Mouse (Mus musculus) hindbrain, embryonic 13.5 days (tissue): ENCODE data around the gene Agmo. TPM values are rescaled to one million over a fixed set of nuclear protein-coding genes. Genes with fewer than 3 reads are reported as not detected.

Experiments used
- ATAC-seq: fragments of 200-750 bp; cut with Nextera tagmentation; 2 replicates; pipeline ENCODE4 v1.8.0; 2017; ENCODE audit warnings: moderate TSS enrichment; ENCODE audit not compliant: low FRiP score
- H3K27ac ChIP-seq: fragments of 300-500 bp; sonication (generic); 2 replicates; pipeline ENCODE4 v1.5.1; 2015; ENCODE audit warnings: inconsistent platforms, mild to moderate bottlenecking, moderate library complexity
- H3K27me3 ChIP-seq: fragments of 300-500 bp; sonication (generic); 2 replicates; pipeline ENCODE4 v1.6.1; 2015; ENCODE audit warnings: mild to moderate bottlenecking, inconsistent platforms
- H3K36me3 ChIP-seq: fragments of 300-500 bp; sonication (generic); 2 replicates; pipeline ENCODE4 v1.6.1; 2015; ENCODE audit warnings: mild to moderate bottlenecking, inconsistent platforms
- H3K4me1 ChIP-seq: fragments of 300-500 bp; sonication (generic); replicated peaks from 2 replicates; pipeline ENCODE4 v1.6.1; 2015; ENCODE audit warnings: inconsistent platforms
- H3K4me2 ChIP-seq: fragments of 300-500 bp; sonication (generic); 2 replicates; pipeline ENCODE4 v1.6.1; 2015; ENCODE audit warnings: inconsistent platforms, mild to moderate bottlenecking, moderate library complexity
- H3K4me3 ChIP-seq: fragments of 300-500 bp; sonication (generic); 2 replicates; pipeline ENCODE4 v1.5.1; 2015; ENCODE audit warnings: mild to moderate bottlenecking, inconsistent platforms
- H3K9ac ChIP-seq: fragments of 300-500 bp; sonication (generic); 2 replicates; pipeline ENCODE4 v1.6.1; 2015; ENCODE audit warnings: mild to moderate bottlenecking, inconsistent platforms
- H3K9me3 ChIP-seq: fragments of 300-500 bp; sonication (generic); 2 replicates; pipeline ENCODE4 v1.6.1; 2016; ENCODE audit warnings: inconsistent platforms
- WGBS: fragments of 180-500 bp; shearing (Covaris S2); methylation state at CpG from one replicate; pipeline ENCODE4 v1.1.7; 2015; 5-methylcytosine and 5-hydroxymethylcytosine counted together
- polyA plus RNA-seq: library from polyadenylated mRNA; unstranded; fragments of >200 nt; fragmentation: Nextera tagmentation; extraction: Ambion mirVana; gene quantifications from 2 replicates; pipeline ENCODE4 v1.2.1, GENCODE M21; 2015

The Agmo gene
- polyA plus RNA-seq, 1 experiment from 2014 or later: 0.90 TPM

DNA sequence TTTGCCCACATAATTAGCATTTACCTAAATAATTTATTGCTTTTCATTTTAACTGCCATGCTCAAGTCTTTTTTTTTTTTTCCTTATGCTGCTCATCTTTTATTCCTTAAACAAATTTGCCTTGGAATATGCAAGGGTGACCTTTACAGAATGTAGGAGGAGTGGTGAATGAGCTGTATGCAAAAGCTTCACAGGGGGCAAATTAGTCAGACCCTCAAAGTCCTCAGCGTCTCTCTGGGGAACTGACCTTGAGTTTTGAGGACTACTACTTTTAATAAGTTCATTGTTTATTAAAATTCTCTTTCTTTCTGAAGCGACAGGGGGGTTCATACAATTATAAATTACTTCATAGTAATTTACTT, 33.2 kb downstream of the Agmo start:
- no peaks in the 10 kb centered on the region for H3K4me1 ChIP-seq
- H3K36me3 ChIP-seq: no peaks in the 10 kb centered on the region
- H3K27ac ChIP-seq: no peak overlapping the region
- no peaks in the 10 kb centered on the region for H3K27me3 ChIP-seq
- H3K9ac ChIP-seq: no peak overlapping the region
- no peak overlapping the region for H3K4me3 ChIP-seq
- H3K4me2 ChIP-seq: no peak overlapping the region
- no peaks in the 10 kb centered on the region for H3K9me3 ChIP-seq
- ATAC-seq: no peak
- 49% methylated on average over 2 of the region's 2 CpGs for WGBS

DNA sequence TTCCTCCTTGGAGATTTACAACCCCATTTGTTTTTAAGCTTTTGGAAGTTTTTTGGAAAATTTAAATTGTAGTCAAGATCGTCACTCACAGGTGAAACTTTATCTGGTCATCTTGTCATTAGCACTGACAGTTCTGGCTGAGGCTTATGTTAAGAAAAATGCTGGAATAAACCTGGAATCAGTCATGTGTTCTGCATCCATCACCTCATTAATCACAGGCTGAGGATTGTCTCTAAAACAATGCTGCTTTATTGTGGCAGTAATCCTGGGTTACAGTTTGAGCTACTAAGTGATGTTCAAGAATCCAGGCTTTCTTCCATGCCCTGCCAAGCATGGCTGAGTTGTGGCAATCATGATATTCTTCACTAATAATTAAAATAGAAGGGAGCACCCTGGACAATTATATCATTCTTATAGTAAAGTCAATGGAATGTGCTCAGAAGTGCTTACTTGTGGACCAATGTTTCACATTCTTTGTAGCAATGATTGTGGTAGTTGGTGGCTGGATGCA, 65.6 kb downstream of the Agmo start:
- Histone ChIP-seq H3K27ac (no peak overlapping the region), H3K27me3 (no peaks in the 10 kb centered on the region), H3K9ac (no peak overlapping the region), H3K36me3 (no peaks in the 10 kb centered on the region), H3K9me3 (no peaks in the 10 kb centered on the region), H3K4me1 (no peaks in the 10 kb centered on the region), H3K4me3 (no peak overlapping the region), H3K4me2 (no peak overlapping the region)
- 82% methylated on average over 1 of the region's 1 CpGs for WGBS
- no peak for ATAC-seq

DNA sequence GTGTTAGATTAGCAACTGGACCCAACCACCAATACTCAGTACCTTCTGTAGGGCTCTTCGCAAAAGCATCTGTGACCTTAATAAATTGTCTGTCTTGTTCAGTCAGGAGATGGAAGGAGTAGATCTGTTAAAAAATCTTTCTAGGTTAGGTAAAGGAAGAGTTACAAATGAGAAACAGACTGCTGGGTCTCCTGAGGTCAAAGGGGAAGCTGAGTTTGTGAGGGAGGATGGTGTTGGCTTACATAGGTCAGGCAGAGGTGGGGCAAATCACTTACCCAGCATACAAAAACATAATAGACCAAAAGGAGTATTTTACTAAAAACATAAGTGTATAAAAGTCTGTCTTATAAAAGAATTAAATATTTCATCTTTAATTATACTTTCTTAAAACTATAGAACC, 69.3 kb downstream of the Agmo start:
- Histone ChIP-seq H3K9me3 (no peaks in the 10 kb centered on the region), H3K9ac (no peak overlapping the region), H3K4me1 (no peaks in the 10 kb centered on the region), H3K4me3 (no peak overlapping the region), H3K27me3 (no peaks in the 10 kb centered on the region), H3K27ac (no peak overlapping the region), H3K36me3 (no peaks in the 10 kb centered on the region), H3K4me2 (no peak overlapping the region)
- 74% methylated on average over 1 of the region's 1 CpGs for WGBS
- no peak for ATAC-seq

DNA sequence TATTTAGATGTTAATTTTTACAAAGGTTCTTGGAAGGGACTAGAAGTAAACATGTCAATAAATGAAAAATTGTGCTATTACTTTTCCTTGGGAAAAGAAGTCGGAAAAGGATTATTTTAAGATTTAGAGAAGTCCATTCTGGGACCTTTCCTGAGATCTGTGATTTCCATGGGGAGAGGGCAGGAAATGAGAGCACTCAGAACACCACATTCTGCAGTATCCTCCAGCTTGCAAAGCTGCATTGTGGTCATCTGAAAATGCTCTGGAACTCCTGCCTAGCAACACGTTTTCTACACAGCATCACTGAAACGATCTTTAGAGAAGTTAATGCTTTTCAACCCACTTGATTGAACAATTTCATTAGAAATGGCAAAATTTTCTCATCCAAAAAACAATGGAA, 81.4 kb downstream of the Agmo start:
- Histone ChIP-seq H3K4me2 (no peak overlapping the region), H3K27ac (no peak overlapping the region), H3K4me1 (no peaks in the 10 kb centered on the region), H3K27me3 (no peaks in the 10 kb centered on the region), H3K9me3 (no peaks in the 10 kb centered on the region), H3K36me3 (no peaks in the 10 kb centered on the region), H3K9ac (no peak overlapping the region), H3K4me3 (no peak overlapping the region)
- ATAC-seq: no peak
- 66% methylated on average over 3 of the region's 3 CpGs for WGBS

DNA sequence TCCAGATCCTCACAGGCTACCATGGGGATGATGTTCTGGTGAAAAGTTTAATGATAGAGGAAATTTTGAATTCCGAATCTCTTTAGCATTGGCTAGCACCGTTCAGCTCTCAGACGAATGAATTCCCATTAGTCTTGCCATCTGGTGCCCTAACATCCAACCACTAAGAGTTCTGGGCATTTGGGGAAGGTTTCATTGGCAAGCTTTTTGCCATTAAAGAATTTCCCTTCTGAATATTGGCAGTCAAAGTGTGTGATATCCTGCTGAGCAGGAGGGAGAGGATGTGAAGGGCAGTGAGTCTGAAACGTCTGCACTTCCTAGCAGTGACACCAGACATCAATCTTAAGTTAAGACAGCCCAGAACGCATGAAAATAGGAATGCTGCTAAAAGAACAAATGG, 93.5 kb downstream of the Agmo start:
- no peak overlapping the region for H3K9ac ChIP-seq
- 44% methylated on average over 5 of the region's 5 CpGs for WGBS
- no peaks in the 10 kb centered on the region for H3K36me3 ChIP-seq

DNA sequence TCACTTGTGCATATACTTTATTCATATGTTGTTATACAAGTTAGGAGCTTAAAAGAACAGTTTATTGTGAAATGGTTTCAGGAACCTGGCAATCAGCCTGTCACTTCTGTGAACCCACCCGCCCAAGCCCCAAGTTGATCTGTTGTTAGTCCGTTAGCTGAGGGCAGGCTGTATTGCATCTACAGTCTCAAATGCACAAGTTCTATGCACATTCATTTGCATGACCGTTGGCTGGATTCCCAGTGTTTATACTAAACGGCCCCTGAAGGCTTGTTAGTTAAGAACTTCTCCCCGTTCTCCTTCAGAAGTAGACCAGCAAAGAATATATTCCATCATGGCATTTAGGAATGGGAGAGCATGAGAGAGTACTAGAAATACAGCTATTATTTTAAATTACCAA, 102.8 kb downstream of the Agmo start:
- no peak for ATAC-seq

More for the DNA sequence above, 93.5 kb downstream of the Agmo start:
- Histone ChIP-seq H3K4me3 (no peak overlapping the region), H3K9me3 (no peaks in the 10 kb centered on the region), H3K4me2 (no peak overlapping the region), H3K27ac (no peak overlapping the region), H3K27me3 (no peaks in the 10 kb centered on the region), H3K4me1 (no peaks in the 10 kb centered on the region)
- ATAC-seq: no peak

DNA sequence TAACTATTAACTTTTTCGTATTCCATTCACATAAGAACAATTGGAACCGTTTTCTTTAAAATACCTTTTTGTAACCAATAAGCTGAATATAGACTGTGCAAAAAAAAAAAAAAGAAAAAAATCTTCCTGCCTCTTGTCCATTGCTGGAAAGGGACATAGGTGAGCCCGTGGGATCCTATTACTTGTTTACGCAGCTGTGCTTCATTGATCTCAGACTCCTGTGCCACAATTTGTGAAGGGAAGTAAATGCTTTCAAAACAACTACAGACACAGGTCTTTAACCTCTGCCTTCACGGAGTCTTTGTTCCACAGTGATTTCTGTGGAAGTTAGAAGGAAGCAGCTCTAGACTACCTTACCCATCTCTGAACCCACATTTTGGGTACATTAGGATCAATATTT, 104.3 kb downstream of the Agmo start:
- H3K36me3 ChIP-seq: no peaks in the 10 kb centered on the region
- H3K27me3 ChIP-seq: no peaks in the 10 kb centered on the region
- H3K27ac ChIP-seq: no peak overlapping the region
- ATAC-seq: no peak
- 72% methylated on average over 5 of the region's 5 CpGs for WGBS
- no peak overlapping the region for H3K4me2 ChIP-seq
- H3K4me3 ChIP-seq: no peak overlapping the region
- H3K9ac ChIP-seq: no peak overlapping the region
- H3K4me1 ChIP-seq: no peaks in the 10 kb centered on the region
- H3K9me3 ChIP-seq: no peaks in the 10 kb centered on the region

More for the DNA sequence above, 102.8 kb downstream of the Agmo start:
- 75% methylated on average over 5 of the region's 5 CpGs for WGBS
- no peaks in the 10 kb centered on the region for H3K9me3 ChIP-seq
- H3K4me3 ChIP-seq: no peak overlapping the region
- H3K4me1 ChIP-seq: no peaks in the 10 kb centered on the region
- no peaks in the 10 kb centered on the region for H3K27me3 ChIP-seq
- no peak overlapping the region for H3K9ac ChIP-seq
- no peak overlapping the region for H3K4me2 ChIP-seq
- no peak overlapping the region for H3K27ac ChIP-seq
- no peaks in the 10 kb centered on the region for H3K36me3 ChIP-seq

DNA sequence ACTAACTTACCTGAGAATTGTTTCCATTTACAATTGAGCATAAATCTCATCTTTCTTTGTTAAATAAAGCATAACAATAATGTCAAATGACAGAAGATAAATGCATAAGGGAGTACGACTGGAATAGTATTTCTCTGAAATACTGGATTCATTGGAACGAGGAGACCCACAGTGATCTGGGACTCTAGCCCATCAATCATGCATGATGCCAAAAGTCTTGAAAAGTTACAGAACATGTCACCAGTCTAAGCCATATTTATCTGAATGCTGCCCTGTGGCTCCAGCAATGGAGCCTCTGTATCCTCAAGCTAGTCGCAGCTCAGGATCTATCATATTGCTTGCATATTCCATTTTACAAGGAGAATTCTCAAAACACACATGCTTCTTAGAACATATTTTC, 150.9 kb downstream of the Agmo start:
- Histone ChIP-seq H3K4me2 (no peak overlapping the region), H3K9ac (no peak overlapping the region), H3K27ac (no peak overlapping the region), H3K9me3 (no peaks in the 10 kb centered on the region), H3K4me3 (no peak overlapping the region), H3K27me3 (no peaks in the 10 kb centered on the region), H3K4me1 (no peaks in the 10 kb centered on the region; the same call in 1 of the 2 replicates), H3K36me3 (no peaks in the 10 kb centered on the region)
- ATAC-seq: no peak
- 78% methylated on average over 3 of the region's 3 CpGs for WGBS

DNA sequence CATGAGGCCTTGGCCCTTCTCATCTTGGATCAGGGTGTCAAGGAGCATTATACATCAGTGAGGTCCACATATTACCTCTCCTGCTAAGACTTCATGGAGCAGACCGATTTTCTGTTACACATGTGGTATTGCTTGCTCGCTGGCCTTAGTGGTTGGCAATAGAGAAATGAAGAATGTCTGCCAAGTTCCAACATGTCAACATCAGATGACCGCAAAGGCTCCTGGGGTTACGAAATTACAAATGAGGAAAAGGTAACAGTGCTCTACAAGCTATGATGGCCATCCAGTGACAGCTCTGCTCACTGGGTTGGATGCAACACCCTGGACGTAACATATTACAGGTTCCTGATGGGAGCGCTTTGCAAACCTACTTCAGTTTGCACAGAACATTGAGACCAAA, 161.1 kb downstream of the Agmo start:
- H3K27me3 ChIP-seq: no peaks in the 10 kb centered on the region

DNA sequence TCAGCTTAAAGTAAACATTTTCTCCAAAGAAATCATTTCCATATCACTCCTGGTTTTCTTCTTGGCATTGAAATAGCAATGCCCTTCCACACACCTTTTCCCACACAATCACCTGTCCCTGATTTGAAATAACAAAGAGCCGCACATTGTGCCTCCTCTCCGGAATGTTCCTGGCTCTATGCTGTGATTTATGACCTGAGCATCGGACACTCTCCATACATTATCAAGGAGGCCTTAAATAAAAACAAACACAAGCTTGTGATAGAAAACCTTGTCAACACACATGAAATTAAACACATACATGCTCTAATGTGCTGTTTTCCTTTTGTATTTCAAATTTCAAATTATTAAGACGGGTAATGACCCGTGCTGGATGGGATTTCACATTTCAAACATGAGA, 184.9 kb downstream of the Agmo start:
- no peak for ATAC-seq
- no peaks in the 10 kb centered on the region for H3K36me3 ChIP-seq
- no peaks in the 10 kb centered on the region for H3K9me3 ChIP-seq
- WGBS: 88% methylated on average over 5 of the region's 5 CpGs
- H3K27me3 ChIP-seq: no peaks in the 10 kb centered on the region
- H3K4me2 ChIP-seq: no peak overlapping the region
- H3K4me1 ChIP-seq: no peaks in the 10 kb centered on the region
- H3K9ac ChIP-seq: no peak overlapping the region
- no peak overlapping the region for H3K27ac ChIP-seq
- no peak overlapping the region for H3K4me3 ChIP-seq

More for the DNA sequence above, 161.1 kb downstream of the Agmo start:
- 94% methylated on average over 6 of the region's 6 CpGs for WGBS
- no peaks in the 10 kb centered on the region for H3K9me3 ChIP-seq
- H3K4me1 ChIP-seq: no peaks in the 10 kb centered on the region
- no peaks in the 10 kb centered on the region for H3K36me3 ChIP-seq
- no peak for ATAC-seq
- no peak overlapping the region for H3K9ac ChIP-seq
- no peak overlapping the region for H3K4me2 ChIP-seq
- no peak overlapping the region for H3K27ac ChIP-seq
- no peak overlapping the region for H3K4me3 ChIP-seq

DNA sequence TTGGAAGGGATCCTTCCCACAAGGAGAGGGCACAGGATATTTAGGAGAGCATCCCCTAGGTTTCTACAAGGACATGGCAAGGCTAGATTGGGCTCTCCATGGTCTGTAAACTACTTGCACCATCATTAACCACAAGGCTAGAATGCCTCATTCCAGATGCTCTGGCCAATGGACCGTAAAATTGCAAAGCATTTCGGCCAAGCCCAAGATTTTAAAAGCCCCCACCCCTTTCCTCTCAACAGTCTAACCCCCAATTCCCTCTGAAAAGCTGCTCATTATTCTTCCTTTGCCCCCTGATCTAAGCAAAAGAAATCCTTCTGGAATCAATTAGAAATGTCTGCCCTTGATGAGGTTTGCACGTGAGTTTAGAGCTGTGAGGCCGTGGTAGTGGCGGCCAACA, 185.3 kb downstream of the Agmo start:
- ATAC-seq: no peak
- Histone ChIP-seq H3K27me3 (no peaks in the 10 kb centered on the region), H3K4me1 (no peaks in the 10 kb centered on the region), H3K4me2 (no peak overlapping the region), H3K36me3 (no peaks in the 10 kb centered on the region), H3K9ac (no peak overlapping the region), H3K4me3 (no peak overlapping the region), H3K27ac (no peak overlapping the region), H3K9me3 (no peaks in the 10 kb centered on the region)
- WGBS: 60% methylated on average over 5 of the region's 5 CpGs

DNA sequence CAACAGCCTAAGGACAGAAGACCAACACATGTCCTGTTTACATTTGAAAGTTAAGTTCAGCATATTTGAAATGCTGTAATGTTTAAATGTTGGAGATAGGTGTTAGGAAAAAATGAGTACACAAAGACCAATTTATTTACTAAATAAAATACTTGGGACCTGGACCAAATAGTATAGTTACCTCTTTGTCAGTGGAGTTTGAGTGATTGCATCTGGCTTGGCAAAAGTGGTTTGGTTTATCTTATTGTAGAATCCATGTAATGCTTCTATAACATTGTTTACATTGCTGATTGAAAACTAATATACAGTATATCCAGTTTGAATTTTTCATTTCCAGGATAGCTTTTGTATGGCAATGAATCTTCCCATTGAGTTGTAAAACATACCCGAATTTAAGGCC, 193.0 kb downstream of the Agmo start:
- Histone ChIP-seq H3K4me1 (no peaks in the 10 kb centered on the region), H3K36me3 (no peaks in the 10 kb centered on the region), H3K4me2 (no peak overlapping the region), H3K4me3 (no peak overlapping the region), H3K27me3 (no peaks in the 10 kb centered on the region), H3K9ac (no peak overlapping the region), H3K27ac (no peak overlapping the region), H3K9me3 (no peaks in the 10 kb centered on the region)
- 71% methylated on average over 1 of the region's 1 CpGs for WGBS
- ATAC-seq: no peak

DNA sequence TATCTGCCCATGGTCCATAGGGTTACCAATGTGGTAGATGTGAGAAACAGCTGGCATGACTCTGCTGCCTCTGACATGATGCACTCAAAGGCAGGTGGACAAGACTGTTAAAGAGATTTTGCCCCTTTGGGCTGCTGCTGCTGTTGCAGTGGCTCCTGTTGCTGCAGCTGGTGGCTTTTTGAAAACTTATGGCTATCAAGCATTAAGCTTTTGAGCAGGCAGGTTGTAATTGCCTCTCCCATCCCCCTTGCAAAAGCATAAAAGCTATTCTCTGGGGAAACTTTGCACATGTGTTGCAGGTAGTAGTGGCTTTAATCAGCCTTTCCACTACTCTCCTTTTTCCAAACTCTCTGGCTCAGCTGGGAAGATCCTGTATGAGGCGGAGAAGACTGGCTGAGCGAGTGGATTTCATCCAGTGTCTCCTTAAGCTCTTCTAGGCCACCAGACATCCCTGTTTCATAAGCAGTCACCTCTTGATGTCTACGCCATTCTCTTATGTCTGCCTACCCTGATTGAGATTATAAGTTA, 201.1 kb downstream of the Agmo start:
- Histone ChIP-seq H3K27me3 (no peaks in the 10 kb centered on the region), H3K9me3 (no peaks in the 10 kb centered on the region), H3K9ac (no peak overlapping the region), H3K27ac (no peak overlapping the region), H3K4me2 (no peak overlapping the region), H3K4me1 (no peaks in the 10 kb centered on the region), H3K4me3 (no peak overlapping the region), H3K36me3 (no peaks in the 10 kb centered on the region)
- WGBS: 96% methylated on average over 3 of the region's 3 CpGs
- no peak for ATAC-seq
